9 mouse cellular contexts compared by ENCODE assay signal in the genomic region with DNA sequence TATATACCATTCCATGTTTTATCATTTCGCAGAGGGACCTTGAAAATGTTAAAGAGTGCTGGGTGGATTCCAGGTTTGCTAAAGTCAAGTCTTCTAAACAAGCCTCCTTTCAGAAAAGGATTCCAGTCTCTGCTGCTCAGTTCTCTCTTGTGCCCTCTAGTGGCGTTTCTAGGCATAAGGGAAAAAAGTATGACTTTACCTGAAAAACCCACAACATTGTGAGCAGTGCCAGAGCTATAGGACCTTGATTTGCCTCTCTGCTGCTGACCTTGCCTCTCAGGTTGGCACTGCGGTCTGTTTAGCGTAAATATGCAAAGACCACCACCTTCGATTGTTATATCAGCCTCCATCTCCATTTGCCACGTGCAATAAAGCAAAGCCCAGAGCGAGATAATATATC. TPM values are rescaled to one million over a fixed set of nuclear protein-coding genes. Genes with fewer than 3 reads are reported as not detected.
DNase-seq lines count a peak whose midpoint lies in the region; ATAC-seq and TF ChIP-seq lines count a peak whose summit lies in the region.
"Had no signal": no experiment of that assay in that cellular context is flagged by ENCODE, and none has a peak within 500 bp of the region (broad histone marks: within the 10 kb centered on the region; RNA-seq: fewer than 3 reads in every experiment).

No protein-coding gene starts in this region.

- TF ChIP-seq POLR2A in bone marrow macrophage, adult 2 months (IDR thresholded peaks at IDR 0.05; ENCODE audit: borderline replicate concordance, low read depth, low read length), result no peak

- peak; percentile 74 for TF ChIP-seq CTCF in bone marrow macrophage, adult 2 months (IDR thresholded peaks at IDR 0.05; ENCODE audit: low read depth, low read length)

- H3K27ac ChIP-seq in heart, embryonic 11.5 days (ENCODE audit: low read depth, low read length), result no peak overlapping the region
- H3K27ac ChIP-seq in bone marrow macrophage, adult 2 months (ENCODE audit: insufficient read depth, low read depth, low read length), result no peak overlapping the region
- H3K27ac ChIP-seq: neural tube, embryonic 13.5 days had no signal

- H3K9ac ChIP-seq in heart, embryonic 11.5 days (ENCODE audit: low read depth, low read length), result no peak overlapping the region
- H3K9ac ChIP-seq: neural tube, embryonic 13.5 days had no signal

- no peak overlapping the region for H3K4me2 ChIP-seq in heart, embryonic 11.5 days
- H3K4me2 ChIP-seq: neural tube, embryonic 13.5 days had no signal

- no peaks in the 10 kb centered on the region; the same call in 1 of the 2 replicates for H3K9me3 ChIP-seq in heart, embryonic 11.5 days (replicated peaks; ENCODE audit: control insufficient read depth, low read length)
- H3K9me3 ChIP-seq: neural tube, embryonic 13.5 days had no signal

- intact Hi-C loops in heart, postnatal 10 days (cut with DNase I), result loop anchor here (5.0 kb wide), 1 partner anchor 263 kb away; no protein-coding TSS in a partner anchor

- H3K27me3 ChIP-seq in heart, embryonic 11.5 days (ENCODE audit: control insufficient read depth, insufficient read depth, low read length), result no peaks in the 10 kb centered on the region
- H3K27me3 ChIP-seq: neural tube, embryonic 13.5 days had no signal

- no peaks in the 10 kb centered on the region for H3K4me1 ChIP-seq in heart, embryonic 11.5 days (ENCODE audit: control insufficient read depth, insufficient read depth, low read length)
- no peaks in the 10 kb centered on the region for H3K4me1 ChIP-seq in bone marrow macrophage, adult 2 months (ENCODE audit: control insufficient read depth, insufficient read depth, low read length)
- H3K4me1 ChIP-seq: neural tube, embryonic 13.5 days had no signal

- DNase-seq in heart, postnatal 10 days, result peak; percentile 41 to 65
- peak; percentile 40 to 43 for DNase-seq in B cell, adult 2 months
- peak; percentile 66 for DNase-seq in kidney, postnatal 14 days
- DNase-seq in thymus, postnatal 25 days, result peak; percentile 13
- no peak for DNase-seq in cerebellum, adult 8-10 months
- no peak for DNase-seq in cerebellum, adult 11-12 months

- 56% methylated on average over 7 of the region's 7 CpGs for WGBS in heart, embryonic 11.5 days (ENCODE audit: insufficient replicate concordance)

- ATAC-seq in heart, embryonic 11.5 days (replicated peaks; ENCODE audit: insufficient number of reproducible peaks, low FRiP score, low TSS enrichment), result no peak

- no peaks in the 10 kb centered on the region for H3K36me3 ChIP-seq in heart, embryonic 11.5 days (ENCODE audit: control insufficient read depth, insufficient read depth, low read length)
- H3K36me3 ChIP-seq: neural tube, embryonic 13.5 days had no signal

- H3K4me3 ChIP-seq in heart, embryonic 11.5 days (ENCODE audit: low read depth, low read length), result no peak overlapping the region
- no peak overlapping the region for H3K4me3 ChIP-seq in bone marrow macrophage, adult 2 months (ENCODE audit: insufficient read depth, low read length)
- H3K4me3 ChIP-seq: neural tube, embryonic 13.5 days had no signal

RNA-seq across cellular contexts. Expression of a gene that starts 13.9 kb away (rescaled TPM):
- total RNA-seq in heart, postnatal 10 days (2021), result 100 to 1,000 TPM in 1 of 2 experiments, 10 to 100 TPM in 1; 63.9 to 131 TPM
- polyA plus RNA-seq in heart, embryonic 11.5 days (2014; fragmentation: Nextera tagmentation; extraction: Ambion mirVana), result 28.1 and 31.1 TPM in 2 replicates
- polyA plus RNA-seq in bone marrow macrophage, adult 2 months (2012; ENCODE audit: insufficient read depth, insufficient read length, missing spikeins), result 12.8 and 13.2 TPM in 2 replicates

RNA-seq across cellular contexts. Expression of a gene that starts 47.8 kb away (rescaled TPM):
- total RNA-seq in heart, postnatal 10 days (2021), result 1 to 10 TPM; 3.2 to 5.1 TPM
- 1.8 and 2.4 TPM in 2 replicates for polyA plus RNA-seq in heart, embryonic 11.5 days (2014; fragmentation: Nextera tagmentation; extraction: Ambion mirVana)
- polyA plus RNA-seq in bone marrow macrophage, adult 2 months (2012; ENCODE audit: insufficient read depth, insufficient read length, missing spikeins), result 1.8 and 2.0 TPM in 2 replicates

Comparison
In these comparisons a context has a peak if more than half of its experiments do, and no peak if none do; other contexts are left out.
1. DNase-seq: peak in heart, postnatal 10 days (2 of 2), B cell, adult 2 months (2 of 2), kidney, postnatal 14 days (single experiment) and thymus, postnatal 25 days (single experiment); none in cerebellum, adult 8-10 months (single experiment) and cerebellum, adult 11-12 months (single experiment).